Mouse (Mus musculus): Measurements from ENCODE around the gene Dpp3. TPM values are rescaled to one million over a fixed set of nuclear protein-coding genes. Genes with fewer than 3 reads are reported as not detected.

The Dpp3 gene
- polyA plus RNA-seq (2012), result 72.5 and 78.7 TPM in 2 replicates

DNA sequence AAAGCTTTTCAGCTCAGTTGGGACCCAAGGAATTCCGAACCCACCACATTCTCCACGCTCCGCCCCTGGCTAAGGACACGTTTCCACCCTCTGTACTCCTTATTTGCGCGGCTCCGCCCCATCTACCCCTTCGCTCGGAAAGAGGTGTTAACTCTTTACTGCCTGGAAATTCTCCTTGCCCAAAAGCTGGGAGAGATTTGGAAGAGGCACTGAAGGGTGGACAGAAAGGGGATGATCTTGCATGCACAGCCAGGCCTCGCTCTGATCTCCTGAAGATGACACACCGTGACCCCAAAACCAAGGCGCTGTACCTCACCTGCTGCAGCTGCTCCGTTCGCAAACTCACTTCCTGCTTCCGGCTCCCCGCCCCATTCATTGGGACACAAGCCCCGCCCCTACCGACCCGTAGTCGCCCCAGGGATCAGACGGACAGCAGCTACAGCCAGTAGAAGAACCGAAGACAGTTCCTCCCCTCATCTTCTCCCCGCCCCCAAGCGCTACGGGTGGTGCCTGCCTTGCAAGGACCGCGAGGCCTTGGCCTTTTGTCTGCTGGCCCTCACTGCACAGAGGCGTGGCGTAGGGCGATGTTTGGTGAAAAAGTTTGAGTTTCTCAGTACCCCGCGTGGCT, at the start of gene Dpp3:
Gene Dpp3 (minus strand): TSS at position 384 of the 628 bp plus-strand sequence.
- no peak for TF ChIP-seq GATA1 (IDR thresholded peaks at IDR 0.05; ENCODE audit: low read length)

DNA sequence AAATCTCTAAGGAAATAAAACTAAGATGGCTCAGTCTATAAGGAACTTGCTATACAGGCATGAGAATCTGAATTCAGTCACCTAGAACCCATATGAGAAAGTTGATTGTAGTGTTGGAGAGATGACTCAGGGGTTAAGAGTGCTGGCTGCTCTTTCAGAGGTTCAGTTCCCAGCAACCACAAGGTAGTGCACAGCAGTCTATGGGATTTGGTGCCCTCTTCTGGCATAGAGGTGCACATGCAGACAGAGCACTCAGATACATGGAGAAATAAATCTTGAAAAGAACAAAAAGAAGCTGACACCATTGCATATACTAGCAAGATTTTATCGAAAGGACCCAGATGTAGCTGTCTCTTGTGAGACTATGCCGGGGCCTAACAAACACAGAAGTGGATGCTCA, 40.1 kb upstream of the Dpp3 start:
- no peak for TF ChIP-seq GATA1 (IDR thresholded peaks at IDR 0.05; ENCODE audit: low read length)

DNA sequence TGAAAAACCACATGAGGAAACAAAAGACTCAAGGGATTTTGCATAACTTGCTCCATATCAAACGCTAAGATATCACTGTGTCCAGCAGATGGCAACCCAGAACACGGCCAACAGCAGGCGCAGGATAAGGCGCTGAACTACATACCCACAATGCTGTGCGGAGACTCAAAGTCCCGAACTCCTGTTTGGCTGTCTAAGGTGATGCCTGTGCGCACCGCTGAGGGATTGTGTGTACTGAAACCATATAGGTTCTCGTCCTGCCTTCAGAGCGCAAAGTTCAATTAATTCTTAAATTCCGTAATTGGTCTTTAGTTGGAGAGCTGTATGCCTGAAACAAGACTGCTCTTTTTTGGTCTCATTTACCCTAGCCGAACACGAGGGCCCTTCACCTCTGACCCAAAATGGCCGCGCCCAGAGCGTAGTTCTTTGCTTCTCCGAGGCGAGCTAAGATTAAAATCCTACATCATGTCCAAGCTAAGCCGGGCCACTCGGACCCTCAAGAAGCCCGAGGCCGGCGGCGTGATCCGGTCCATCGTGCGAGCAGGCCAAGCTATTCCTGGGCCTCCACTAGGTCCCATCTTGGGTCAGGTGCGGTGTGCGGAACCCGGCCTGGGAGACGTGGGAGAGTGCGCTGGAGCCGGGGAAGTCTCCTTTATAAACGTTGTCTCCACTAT, 34.0 kb upstream of the Dpp3 start, which contains the start of gene Mrpl11:
Gene Mrpl11 (plus strand): TSS at position 220 of the 674 bp plus-strand sequence.
- peak; percentile 62 for TF ChIP-seq GATA1 (IDR thresholded peaks at IDR 0.05; ENCODE audit: low read length)

DNA sequence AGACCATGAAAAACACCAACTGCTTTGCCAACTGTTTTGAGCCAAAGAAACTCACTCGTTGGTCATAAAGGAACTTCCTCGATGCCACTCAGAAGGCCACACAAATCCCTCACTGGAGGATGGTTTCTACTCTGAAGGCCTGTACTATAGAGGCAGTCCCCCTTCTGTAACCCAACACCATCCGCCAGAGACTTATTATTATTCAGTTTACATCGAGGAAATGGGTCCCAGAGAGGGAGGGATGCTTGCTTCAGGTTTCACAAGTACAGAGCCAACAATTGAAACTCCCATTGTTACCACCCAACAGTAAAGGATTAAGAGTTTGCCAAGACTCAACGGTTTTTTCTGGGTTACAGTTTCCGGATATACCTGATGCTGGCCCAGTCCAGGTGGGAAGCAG, 17.5 kb upstream of the Dpp3 start:
- TF ChIP-seq GATA1 (IDR thresholded peaks at IDR 0.05; ENCODE audit: low read length), result no peak

DNA sequence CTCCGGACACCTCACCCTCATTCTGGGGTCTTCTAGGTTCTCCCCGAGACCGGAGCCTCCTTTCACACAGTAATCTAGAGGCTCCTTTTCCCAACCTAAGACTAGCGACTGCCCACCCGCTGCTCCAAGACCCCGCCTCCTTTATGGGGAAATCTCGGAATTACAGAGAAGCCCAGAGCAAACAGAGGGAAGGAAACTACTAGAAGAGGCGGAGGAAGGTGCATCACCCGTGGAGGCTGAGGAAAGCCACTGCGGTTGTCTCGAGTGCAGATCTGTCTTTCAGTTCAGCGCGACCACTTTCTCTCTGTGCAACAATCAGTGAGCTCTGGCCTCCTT, 15.1 kb upstream of the Dpp3 start:
- no peak for TF ChIP-seq GATA1 (IDR thresholded peaks at IDR 0.05; ENCODE audit: low read length)

DNA sequence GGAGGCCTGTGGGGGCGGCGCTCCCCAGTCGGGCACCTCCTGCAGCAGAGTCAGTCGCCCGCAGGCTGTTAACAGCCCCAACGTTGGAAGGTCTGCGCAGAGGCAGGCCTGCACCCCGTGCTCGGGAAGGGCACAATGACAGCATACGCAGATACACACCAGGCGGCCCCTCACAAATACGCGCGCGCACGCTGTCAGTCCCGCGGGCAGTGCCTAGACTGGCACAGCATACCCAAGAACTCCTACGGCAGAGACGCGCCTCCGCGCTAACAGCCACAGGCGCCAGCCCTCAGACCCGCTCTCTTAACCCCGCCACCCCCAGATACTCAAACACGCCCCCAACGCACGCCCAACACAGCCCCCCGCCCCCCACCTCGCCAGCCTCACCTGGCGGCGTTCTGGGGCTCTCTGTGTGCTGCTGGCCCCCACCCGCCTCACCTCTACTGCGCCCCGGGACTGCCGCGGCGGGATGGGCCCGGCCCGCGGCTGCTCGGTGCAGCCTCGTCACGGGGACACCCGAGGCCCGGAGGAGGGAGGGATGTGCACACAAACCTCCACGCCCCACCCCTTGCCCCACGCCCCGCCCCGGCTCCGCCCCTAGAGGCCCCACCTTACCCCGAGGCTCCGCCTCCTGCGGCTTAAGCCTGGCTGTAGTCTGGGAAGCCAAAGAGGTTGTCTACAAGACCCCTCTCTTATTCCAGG, 14.6 kb upstream of the Dpp3 start, which contains the start of gene Peli3:
Gene Peli3 (minus strand): TSS at position 577 of the 702 bp plus-strand sequence.
- no peak for TF ChIP-seq GATA1 (IDR thresholded peaks at IDR 0.05; ENCODE audit: low read length)

DNA sequence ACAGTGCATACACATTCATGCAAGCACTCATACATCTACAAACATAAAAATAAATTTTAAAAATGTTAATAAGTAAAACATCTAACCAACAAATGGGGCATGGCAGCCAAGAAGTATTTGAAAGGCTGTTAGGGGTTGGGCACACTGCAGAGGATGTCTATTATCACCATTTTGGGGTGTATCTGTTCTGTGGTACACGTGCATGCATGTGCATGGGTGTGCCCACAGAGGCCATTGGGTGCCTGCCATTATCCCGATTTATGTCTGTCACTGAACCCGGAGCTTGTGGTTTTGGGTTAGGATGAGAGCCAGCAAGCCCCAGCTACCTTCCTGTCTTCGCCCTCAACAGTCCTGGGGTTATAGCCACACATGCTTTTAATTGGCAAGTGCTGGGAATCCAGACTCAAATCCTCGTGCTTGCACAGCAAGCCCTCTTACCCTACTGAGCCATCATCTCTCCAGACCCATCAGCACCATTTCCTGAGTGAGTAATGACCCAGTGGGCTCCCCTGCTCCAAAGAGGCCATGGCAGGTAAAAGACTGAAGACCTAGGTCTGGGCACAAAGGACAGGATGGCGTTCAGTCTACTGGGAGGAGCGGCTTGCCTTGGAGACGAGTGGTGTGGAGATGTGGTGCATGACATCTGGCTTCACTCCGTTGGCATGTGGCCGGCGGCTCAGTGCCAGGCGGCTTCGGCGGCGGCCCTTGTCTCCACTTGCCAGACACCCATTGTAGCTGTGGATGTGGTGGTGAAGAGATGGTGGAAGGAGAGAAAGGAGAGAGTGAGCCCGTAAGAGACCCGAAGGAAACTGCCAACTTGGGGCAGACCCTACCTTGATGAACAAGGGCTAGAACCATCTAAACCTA, 9.6 kb upstream of the Dpp3 start:
- no peak for TF ChIP-seq GATA1 (IDR thresholded peaks at IDR 0.05; ENCODE audit: low read length)

DNA sequence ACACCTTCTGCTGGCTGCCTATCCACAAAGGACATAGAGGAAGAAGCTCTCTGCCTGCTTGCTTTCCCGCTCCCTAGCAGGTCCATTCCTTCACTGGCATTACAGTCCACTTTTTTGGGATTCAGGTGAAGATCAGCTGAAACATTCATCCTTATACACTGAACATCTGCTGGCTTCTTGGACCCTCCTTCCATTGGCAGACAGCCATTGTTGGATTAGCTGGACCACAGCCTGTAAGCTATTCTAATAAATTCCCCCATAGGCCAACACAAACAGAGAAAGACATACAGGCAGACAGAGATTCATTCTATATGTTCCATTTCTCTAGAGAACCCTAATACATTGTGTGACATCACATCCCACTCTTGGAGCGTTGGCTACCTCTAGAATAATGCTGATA, 8.8 kb upstream of the Dpp3 start:
- no peak for TF ChIP-seq GATA1 (IDR thresholded peaks at IDR 0.05; ENCODE audit: low read length)

DNA sequence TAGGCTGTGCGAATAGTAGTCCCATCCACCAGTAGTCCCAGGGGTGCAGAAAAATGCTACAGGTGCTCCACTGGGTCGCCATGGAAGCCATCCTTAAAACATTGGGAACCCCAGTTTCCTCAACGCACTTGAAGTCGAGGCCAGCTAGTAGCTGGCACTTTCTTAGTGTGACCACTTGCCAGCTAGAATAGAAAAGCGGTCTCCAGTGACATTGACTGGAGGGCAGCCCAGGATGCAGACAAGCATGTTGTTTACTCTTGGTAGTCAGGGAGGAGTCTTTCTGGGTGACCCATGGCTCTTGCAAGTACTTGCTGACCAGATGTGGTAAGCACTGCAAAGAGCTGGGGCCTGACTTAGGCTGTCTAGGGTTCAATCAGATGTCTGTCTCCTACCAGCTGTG, 694 bp upstream of the Dpp3 start:
- TF ChIP-seq GATA1 (IDR thresholded peaks at IDR 0.05; ENCODE audit: low read length), result no peak

DNA sequence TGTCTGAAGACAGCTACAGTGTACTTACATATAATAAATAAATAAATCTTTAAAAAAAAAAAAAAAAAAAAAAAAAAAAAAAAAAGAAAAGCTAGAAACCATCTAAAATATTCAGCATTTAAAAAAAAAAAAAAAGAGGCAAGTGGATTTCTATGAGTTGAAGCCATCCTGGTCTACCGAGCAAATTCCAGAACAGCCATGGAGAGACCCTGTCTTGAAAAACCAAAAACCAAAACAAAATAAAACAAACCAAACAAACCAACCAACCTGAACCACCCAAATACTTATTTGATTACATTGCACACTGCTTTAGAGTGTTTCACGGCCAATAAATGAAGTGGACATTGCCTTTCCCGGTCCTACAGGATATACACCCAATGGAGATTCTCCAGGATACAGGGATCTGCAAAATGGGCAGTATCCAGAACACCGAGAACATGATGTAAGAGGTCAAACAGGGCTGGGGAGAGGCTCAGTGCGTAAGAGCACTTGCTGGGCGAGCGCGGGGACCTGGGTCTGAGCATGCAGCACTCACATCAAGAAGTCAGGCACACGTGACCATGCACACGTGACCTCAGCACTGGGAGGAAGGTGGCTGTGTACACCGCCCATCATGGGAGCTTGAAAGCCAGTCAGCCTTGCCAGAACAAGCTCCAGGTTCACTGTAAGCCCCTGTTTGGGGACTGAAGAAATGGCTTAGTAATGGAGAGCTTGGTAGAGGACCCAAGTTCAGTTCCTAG, 2.8 kb downstream of the Dpp3 start:
- TF ChIP-seq GATA1 (IDR thresholded peaks at IDR 0.05; ENCODE audit: low read length), result no peak

DNA sequence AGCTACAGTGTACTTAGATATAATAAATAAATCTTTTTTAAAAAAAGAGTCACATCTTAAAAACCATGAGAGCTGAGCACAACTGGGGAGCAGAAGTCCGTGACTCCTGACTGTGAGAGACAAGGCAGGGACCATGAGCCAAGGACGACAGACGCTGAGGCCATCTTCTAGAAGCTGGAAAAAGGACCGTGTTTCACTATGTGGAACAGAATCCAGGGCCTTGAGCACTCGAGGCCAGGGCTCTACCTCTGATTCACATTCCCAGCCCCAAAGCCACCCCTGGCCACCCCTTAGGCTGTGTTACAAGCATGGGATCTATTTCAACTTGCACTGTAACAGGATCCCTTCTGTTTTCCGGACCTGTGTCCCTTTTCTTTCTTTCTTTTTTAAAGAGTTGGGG, 8.4 kb downstream of the Dpp3 start:
- TF ChIP-seq GATA1 (IDR thresholded peaks at IDR 0.05; ENCODE audit: low read length), result no peak

DNA sequence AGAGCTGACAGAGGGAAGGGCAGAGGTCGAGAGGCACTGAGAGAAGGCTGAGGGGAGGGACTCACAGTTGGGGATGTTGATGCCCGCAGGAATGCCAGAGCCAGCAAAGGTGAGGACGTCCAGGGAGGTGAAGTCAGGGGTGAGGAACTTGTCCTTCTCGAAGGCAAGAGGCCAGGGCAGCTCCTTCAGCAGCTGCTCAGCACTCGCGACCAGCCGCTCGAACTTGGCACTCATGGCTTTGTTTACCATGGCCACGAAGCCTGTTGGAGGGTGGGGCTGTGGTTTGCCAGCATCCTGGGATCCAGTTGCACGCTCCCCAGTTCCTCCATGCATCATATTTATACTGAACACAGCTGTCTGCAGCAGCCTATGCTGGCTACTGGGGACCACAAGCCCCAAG, 11.3 kb downstream of the Dpp3 start:
- no peak for TF ChIP-seq GATA1 (IDR thresholded peaks at IDR 0.05; ENCODE audit: low read length)

DNA sequence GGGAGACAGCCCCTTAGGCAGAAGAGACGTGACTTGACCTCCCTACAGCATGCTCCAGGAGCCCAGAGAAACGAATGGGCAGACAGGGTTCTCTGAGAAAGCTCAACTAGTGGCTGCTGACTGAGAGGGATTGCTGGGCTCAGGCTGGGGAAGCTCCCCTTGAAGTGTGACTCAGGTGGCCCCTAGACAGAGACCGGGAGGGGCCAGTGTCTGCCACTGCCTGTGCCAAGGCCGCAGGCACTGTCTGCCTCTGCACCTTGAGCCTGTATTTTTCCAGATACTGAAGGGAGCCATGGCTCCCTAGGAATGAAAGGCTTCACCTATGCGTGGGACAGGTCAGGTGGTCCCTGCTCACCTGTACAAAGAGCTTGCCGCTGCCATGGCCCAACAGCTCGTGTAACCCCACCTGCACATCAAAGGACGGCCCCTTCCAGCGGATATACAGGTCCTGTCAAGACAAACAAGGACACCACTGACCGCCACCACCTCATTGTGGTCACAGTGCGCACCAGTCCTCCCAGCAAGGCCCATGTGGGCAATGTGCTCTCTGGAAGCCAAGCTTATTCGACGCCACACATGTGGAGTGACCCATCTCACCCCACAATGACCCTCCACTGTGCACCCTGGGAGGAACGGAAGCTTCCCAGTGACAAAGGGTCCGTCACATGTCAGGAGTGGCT, 12.0 kb downstream of the Dpp3 start:
- TF ChIP-seq GATA1 (IDR thresholded peaks at IDR 0.05; ENCODE audit: low read length), result no peak

DNA sequence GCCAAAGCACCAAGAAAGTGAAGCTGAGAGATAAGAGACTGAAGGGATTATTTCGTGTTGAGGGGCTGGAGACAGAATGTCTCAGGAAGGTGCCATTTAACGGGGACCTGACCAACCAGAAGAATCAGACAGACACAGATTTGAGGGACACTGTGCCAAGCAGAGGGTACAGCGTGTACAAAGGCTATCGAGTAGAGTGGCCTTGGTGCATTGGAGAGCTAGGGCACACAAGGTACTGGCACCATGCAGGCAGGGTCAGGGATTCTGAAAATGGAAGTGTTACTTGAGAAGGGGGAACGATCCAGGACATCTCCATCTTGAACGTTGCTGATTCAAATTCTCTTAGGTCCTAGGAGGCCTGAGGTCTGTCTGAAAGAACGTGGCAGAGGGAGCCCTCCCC, 18.7 kb downstream of the Dpp3 start:
- TF ChIP-seq GATA1 (IDR thresholded peaks at IDR 0.05; ENCODE audit: low read length), result no peak
